Mouse (Mus musculus) forelimb bud, embryonic 11.5 days (tissue): Measurements from ENCODE around the gene Efcab6.
"Not testable (repeated sequence)": the region's sequence is repeated elsewhere in the genome, so short reads cannot be mapped to it uniquely, and the experiment has no call there.

Experiments used
- DNase-seq: peaks from one replicate; pipeline ENCODE4 v3.0.0-alpha.2; 2012; ENCODE audit warnings: low read depth, low spot score

Efcab6 gene

DNA sequence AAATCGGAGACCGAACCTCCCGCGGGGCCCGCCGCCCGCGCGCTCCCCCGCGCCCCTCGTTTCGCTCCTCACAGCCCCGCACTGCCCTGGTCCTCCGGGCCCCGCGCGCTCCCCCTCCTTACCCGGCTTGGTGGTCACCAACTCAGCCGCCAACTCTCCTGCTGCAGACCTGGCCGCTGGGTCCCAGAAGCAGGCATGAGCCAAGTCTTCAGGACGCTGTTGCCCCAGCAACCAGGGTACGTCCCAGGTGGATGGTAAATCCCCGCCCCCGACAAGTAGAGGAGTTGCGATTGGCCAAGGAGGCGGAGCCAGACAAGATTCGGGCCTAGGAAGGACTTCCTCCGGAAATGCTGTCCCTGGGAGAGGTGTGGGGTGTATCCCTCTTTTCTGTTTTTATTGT is at the start of gene Efcab6:
Efcab6 (minus strand) TSS at position 240 of the 400 bp plus-strand sequence.
- peak; percentile 32 for DNase-seq

DNA sequence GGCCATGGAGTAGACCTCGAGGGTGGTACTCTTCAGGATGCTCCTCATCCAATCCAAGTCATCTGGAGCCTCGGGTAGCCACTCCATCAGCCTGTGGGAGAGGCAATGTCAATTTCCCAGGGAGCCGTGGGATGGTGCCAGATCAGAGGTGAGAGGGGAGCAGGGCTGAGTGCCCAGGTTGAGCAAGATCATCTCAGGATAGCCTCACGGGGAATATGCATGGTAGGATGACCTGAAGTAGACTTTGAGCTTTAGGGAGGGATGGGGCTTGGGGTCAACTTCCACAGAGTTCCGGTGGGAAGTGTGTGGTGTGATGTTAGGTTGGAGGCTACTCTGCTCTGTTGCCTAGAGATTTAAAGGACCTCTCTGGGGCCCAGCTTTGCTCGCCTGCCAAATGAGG is 48.7 kb upstream of the Efcab6 start:
- no peak for DNase-seq

DNA sequence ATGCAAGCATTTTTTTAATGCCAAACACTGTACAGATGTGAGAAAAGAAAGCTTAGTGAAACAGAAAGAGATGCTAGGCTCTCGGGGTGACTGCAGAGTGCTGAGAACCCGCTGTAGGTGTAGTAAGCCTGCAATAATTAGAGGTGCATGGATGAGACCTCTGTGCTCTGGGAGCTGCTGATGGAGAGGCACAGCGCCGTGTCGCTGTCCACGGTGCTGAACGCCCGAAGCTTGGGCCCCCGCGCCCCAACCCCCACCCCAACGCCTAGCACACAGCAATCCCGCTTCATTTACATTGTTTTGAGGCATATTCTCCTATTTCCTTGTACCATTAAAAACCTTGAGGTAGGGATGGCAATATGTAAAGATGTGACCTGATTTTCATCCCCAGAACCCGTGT is 43.7 kb upstream of the Efcab6 start:
- DNase-seq, result peak; percentile 66

DNA sequence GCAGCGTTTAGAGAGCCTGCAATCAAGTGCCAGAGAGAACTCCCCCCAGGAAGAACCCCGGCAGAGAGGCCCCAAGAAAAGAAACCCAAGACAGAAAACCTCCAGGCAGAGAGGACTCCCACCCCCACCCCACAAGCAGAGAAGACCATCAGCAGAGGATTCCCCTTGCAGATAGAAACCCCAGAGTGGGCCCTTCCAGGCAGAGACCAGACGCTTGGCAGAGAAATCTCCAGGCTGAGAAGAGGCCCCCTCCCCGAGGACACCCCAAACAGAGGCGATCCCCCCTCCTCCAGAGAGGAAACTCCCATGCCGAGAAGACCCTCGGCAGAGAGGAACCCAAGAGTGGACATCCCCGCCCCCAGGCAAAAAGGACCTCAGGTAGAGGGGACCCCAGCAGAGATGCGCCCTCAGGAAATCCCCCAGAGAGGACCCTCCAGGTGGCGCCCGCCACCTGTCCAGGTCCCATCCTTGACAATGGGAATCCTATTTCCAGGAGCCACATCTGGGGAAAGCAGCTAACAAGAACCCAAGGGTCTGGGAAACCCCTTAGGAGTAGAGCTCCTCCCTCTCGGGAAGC is 40.8 kb upstream of the Efcab6 start:
- no peak for DNase-seq

DNA sequence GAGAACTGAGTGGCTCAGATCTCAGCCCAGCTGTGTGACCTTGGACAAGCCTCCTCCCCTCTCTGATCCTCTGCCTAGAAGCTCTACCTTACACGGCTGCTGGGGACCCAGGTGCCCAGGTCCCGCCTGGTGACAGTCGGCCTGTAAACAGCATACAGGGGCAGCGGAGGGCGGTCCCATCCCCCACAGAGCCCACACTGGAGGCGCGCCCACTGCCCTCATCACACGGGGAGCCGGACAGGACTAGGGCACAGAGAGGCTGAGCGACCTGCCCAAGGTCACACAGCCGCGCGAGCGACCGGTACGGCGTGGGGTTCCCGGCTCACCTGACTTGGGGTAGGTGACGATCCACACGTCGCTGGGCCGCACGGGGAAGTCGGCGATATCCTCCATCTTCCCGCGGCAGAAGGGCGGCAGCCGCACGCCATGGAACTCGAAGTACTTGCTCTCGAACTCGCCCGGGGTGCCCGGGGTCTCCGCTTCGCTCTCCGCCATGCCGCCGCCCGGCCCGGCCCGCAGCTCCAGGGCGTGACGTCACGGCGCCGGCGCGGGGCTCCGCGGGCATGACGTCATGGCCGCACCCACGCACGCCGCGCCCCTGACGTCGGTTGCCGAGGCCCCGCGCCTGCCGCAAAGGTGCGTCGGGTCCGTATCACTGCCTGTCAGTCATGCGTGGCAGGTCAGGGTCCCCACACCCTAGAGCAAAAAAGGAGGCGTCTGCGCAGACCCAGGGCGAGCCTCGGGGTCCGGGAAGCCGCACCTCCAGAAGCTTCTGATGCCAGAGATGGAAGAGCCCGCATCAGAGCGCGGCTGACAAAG is 40.1 kb upstream of the Efcab6 start, which contains the start of gene Sult4a1:
Sult4a1 (minus strand) TSS at position 650 of the 819 bp plus-strand sequence.
- DNase-seq, result no peak

DNA sequence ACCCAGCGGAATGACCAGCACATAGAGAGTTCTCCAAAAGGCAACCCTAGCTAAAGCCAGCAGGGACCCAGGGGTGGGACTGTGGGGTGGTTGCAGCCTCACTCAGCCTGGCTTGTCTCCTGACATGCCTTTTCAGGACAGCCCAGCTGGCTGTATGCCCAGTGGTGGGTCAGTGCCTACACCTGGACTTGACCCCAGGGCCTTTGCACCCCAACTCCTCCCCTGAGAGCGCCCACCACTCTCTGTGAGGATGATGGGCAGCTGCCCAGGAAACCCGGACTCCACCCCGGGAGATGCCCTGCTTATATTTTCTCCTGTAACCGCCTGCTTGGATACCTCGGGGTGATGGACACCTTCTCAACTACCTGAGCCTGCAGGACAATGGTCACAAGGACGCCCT is 39.4 kb upstream of the Efcab6 start:
- DNase-seq, result no peak

DNA sequence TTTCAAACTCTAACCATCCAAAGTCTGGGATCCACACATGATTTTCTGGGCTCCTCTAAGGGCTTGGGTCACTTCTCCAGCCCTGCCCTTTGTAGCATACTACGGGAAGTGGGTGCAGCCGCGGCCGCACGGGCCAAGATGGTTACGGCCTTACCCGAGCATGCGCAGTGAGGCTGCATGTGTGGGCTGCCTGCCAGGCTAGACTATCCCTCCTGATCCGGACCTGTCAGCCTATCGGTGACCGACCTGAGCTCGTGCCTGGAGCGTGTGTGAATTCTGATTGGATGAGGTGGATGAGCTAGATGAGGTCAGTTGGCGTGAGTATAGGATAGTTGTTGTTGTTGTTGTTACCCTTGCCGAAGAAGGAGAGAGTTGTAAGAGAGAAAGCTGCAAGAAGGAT is 32.4 kb upstream of the Efcab6 start:
- not testable (repeated sequence) for DNase-seq

DNA sequence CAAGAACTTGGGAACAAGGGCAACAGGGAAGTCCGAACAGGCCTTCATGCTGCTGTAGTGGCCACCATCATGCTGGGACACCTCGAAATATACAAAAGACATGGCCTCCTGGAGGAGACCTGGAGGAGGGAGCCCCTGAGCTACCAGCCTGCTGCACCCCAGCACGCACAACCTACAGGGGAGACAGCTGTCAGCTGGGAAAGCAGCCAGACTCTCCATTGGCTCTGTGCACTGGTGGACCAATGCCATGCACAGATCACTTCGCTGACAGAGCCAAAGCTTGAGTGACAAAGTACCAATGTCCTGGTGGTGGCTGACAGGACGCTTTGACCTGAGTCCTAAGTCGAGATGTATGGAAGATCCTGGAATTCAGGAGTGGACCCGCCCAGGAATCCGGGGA is 30.9 kb upstream of the Efcab6 start:
- DNase-seq, result no peak

DNA sequence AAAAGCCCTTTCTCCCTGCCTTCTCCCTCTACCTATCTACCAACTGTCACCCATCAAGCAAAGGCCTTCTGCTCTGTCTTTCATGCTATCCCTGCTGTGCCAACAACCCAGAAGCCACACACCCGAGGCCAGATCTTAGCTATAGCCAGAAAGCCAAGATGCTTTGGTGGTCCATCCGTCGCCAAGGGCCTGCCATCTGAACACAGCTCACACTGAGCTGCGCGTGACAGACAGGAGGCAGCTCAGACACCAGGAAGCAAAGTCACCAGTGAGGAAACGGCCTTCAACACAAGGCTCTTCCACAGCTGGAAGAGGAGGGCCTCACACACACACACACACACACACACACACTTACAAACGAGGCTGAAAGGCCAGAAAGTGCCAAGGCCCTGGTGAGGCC is 29.7 kb upstream of the Efcab6 start:
- no peak for DNase-seq

DNA sequence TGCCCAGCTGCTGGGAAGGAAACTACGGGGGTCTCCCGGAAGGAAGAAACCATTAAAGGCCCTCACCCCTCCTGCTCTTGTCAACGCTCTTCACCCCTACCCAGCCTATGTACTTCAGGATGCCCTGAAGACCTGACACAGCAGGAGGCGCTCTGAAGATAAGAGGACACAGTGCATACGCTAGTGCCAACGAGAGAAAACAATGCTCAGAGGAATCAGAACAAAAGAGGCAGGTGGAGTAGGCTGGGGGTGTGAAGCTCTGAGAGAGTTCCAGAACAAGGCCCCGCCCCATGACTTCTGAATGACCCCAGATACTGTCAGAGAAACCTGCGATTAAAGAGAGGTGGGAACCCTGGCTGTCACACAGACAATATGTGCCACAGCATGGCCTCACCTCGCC is 21.6 kb upstream of the Efcab6 start:
- no peak for DNase-seq

DNA sequence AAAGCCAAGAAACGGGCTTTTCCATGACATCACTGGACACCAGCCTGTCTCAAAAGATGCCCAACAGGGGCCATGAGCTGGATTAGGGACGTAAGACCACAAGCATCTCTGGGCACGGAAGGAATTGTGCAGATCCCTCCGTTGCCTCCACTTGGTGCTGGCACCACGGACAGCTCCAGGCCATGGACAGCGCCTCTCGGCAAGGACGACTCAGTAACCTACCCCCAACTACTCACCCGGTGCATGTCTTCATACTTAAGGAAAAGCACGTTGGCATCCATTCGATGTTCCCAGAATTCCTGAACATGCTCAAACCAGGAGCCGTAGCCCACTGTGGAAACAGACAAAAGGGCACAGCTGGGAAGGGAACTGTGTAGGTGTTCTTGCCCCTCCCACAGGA is 21.2 kb upstream of the Efcab6 start:
- peak; percentile 48 for DNase-seq

DNA sequence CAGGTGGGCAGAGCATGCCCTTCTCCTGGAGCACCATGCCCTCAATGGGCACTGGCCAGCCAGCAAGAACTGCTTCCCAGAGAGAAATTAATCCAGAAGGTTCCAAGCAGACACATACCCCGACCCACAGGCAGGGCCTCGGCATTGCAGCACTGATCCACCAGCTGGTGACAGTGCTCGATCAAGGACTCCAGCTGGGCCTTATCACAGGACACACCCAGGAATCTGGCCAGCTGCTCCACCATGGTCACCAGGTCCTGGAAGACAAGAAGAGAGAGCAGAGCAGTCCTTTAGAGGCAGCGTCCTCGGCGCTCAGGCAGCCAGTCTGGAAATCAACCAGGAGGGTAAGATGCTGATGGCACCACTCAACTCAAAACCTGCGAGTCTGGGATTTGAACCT is 14.9 kb upstream of the Efcab6 start:
- DNase-seq, result no peak

DNA sequence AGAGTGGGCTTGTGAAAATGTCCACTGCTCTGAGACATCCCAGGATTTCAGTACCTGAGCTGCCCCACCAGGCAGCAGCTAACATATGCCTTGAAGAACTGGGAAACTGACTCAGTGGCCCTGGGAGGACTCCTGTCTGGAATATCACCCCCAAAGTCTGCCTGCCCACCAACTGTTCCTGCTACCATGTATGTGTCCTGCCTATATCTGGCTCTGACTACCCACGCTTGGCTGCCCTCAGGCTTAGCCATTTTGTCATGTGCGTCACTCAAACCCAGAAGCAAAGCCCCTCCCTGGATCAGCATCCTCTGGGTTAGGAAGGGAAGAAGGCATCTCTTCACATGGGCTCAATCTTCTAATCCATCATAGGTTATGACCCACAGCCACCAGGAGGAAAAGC is 14.3 kb upstream of the Efcab6 start:
- no peak for DNase-seq

DNA sequence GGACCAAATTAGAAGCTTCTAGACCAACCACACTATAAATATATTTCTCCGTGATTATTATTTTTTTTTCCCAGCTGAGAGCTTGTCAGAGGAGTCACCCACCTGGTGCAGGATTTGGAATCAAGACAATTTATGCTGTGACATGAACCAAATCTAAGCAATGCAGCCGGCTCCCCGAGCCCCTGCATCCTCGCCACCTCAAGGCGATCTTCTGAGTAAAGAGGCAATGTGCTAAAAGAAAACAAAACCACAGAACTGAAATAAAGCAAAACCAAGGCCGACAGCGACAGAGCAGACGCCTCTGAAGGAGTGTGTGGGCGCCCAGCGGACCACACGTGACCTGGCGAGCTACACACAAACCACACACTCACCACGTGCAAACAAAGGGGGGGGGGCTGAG is 13.5 kb upstream of the Efcab6 start:
- DNase-seq, result no peak

DNA sequence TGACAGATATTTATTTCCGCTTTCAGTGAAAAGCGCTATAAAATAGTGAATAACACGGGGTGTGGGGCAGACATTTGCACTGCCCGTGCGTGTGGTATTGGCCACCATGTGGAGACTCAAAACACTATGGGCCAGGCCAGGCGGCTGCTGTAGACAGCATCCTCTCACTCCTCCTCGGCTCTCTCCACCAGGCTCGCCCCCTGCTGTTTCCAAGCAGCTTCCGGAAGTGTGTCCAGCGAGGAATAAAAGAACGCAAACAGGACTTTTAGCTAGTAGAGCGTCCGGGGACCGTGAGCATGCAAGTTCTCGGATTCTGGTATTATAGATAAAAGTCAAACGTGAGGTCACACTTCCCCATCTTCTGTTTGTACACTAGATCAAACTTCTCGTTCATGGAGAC is 12.0 kb upstream of the Efcab6 start:
- no peak for DNase-seq

DNA sequence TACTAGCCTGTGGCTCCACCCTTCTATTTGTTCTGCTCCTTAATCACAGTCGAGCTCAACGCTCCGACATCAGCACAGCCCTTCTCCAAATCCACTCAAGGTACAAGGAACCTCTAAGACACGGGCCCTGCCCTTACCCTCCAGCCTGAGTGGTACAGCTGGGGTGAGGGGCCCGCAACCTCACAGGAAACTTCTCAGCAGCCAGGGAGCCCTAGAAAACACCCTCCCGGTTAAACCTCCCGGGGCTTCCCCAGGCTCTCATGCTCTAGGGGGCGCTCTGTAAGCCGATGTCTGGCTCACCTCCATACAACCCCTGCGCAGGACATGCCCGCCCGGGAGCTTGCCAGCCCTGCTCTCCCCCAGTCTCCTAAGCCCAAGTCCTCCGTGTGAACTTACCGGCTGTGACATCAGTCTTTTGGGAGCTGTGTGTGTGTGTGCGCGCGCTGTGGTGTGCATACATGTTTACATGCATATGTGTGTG is 9.6 kb upstream of the Efcab6 start:
- no peak for DNase-seq

DNA sequence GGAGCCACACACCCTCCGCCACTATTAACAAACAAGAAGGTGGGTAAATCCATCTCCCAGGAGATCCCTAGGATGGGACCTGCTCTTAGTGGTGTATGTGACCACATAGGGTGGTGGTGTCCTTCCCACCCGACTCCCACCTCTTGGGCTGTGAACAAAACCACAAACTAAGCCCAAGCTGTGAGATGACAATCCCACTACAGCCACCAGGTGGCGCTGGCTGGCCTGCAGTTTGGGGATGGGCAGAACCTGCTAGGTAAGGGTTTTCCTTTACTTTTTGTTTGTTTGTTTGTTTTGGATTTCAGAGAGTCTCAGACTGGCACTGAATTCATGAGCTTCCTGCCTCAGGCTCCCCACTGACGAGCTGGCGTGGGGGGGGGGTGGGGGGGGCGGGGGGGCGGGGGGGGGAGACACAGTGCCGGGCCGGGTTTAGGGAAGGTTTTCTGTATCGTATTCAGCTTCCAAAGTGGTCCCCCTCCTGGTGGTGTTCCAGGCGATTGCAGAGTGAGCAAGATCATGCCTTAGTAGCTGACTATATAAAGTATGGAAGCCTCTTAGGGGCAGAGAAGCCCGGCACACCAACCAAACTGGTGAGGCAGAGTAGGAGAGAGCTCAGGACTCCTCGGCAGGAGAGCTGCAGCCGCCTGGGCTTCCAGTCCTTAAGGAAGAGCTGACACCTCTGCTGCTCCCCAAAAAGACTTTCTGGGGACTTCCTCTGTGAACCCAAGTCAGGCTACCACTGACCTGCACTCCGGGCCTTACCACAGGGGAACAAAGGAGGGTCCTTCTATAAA is 8.9 kb upstream of the Efcab6 start:
- DNase-seq, result peak; percentile 72

DNA sequence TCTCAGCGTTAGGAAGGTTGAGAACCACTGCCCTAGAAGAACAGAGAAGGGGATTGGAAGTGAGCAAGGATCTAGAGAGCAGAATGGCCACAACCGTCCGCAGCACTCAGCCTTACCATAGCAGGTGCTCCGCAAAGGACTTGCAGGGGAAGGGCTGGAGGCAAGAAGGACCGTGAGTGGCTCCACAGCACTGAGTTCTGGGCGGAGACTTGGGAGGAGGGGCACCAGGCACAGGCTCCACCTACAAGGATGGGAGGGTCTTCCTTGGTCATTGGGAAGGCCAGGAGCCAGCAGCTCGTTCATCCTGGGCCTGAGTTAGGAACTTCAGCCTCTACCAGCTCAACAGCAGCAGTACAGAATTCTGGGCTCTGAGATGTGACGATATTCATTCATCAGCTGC is 7.9 kb upstream of the Efcab6 start:
- no peak for DNase-seq

DNA sequence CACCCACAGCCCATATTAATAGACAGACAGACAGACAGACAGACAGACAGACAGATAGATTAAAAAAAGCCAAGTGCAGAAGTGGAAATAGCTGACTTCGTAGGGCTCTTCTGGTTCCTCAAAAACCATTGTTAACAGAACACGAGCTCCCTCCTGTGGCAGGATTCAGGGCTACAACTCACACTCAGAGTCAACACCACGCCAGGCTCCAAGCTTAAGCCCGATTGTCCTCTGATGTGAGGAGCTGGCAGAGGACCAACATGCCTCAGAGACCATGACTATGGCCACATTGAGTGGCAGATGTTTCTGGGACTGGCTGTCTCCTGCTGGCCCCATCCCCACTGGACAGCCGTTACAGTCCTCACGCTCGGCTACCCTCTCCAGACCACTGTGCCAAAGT is 7.0 kb upstream of the Efcab6 start:
- peak; percentile 63 for DNase-seq

DNA sequence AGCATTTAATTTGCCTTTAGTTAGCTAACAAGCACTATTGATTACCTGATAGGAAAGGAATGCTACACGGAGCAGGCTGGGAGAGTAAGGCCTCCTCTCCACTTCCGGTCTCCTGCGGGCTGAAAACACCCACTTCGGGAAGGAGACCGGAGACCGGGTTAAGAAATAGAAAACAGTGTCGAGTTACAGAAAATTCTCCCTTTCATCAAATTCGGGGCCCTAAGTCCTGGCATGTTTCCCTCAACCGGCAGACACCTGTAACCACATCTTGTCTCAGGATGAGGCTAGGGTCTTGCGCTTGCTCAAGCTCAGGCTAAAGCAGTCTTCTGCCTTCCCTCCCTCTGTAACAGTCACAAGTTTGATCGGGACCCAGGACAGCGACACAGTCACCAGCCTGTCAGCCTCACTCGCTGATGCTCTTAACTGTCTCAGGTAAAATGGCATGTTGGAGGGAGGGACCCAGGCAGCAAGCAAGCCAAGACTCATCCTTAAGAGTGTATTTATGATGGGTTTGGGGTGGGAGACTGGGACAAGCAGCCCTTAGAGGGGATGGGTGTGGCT is 5.0 kb upstream of the Efcab6 start:
- DNase-seq, result peak; percentile 27

DNA sequence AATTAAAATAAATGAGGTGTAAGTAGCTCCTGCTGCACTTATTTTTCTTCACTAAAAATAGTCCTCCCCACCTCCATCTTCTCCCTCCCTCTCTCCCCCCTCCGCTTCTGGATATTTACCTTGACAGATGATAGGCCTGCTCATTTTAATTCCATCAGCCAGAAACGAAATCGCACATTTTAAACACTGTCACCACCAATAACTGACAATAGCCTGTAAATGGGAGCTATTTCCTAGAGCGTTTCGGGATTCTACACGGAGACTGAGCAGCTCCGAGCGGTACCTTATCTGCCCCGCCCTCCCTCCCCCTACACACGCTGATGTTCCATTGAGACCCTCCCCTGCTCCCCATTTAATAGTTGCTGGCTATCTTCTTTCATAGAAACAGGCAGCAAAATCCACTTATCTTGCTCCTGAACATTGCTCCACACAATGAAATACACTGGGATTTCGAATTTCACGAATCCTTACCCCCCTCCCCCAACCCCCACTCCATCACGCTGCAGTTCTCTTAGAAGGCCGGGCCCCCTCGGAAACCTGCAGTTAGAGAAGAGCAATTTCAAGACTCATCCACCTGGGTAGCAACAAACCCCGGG is 4.4 kb upstream of the Efcab6 start:
- no peak for DNase-seq

DNA sequence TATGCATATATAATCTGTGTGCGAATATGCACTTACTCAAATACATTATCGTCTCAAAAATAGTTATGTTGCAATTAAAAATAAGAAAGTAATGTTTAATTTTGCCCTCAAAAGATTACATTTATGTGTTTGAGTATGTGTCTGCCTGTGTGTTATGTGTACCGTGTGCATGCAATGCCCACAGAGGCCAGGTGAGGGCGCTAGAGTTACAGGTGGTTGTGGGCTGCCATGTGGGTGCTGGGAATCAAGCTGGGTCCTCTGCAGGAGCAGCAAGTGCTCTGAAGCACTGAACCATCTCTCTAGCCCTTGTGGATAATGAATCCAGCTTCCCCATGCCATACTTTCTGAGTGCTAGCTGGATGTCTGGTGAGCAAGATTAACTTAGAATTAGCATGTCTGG is 522 bp upstream of the Efcab6 start:
- no peak for DNase-seq
